Mouse (Mus musculus): ENCODE data around the gene Cab39l. TPM values are rescaled to one million over a fixed set of nuclear protein-coding genes. Genes with fewer than 3 reads are reported as not detected.

The Cab39l gene
- total RNA-seq, 4 experiments from 2014 or later = 22.7 to 31.4 (median 29.1) TPM

GRCm38 (mm10) chr14:59627823-59628222, 187.1 kb downstream of the Cab39l start:
- no peak for DNase-seq (ENCODE audit: low spot score in 2 of 2)

- no peak for DNase-seq (ENCODE audit: low spot score in 2 of 2)
Measured at GRCm38 (mm10) chr14:59629308-59629707, 188.5 kb downstream of the Cab39l start.

GRCm38 (mm10) chr14:59630096-59630495, 189.3 kb downstream of the Cab39l start:
- no peak for DNase-seq (ENCODE audit: low spot score in 2 of 2)

DNA sequence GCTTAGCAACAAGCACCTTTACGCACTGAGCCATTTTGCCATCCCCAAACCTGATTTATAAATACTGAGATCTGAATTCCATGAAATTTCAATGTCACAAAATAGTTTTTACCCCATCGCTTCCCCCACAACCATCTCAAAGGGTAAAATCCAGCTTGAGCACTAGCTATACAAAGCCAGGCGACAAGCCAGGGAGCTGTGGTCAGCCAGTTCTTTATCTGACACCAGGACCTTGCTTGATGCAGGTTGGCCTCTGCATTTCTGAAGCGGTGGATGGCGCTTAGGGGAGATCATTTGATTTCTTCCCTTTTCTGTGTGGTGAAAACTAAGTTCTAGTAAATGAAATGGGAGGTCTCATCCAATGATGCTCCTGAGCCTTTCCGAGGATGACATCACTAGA, 191.3 kb downstream of the Cab39l start:
- DNase-seq (ENCODE audit: low spot score in 2 of 2) = no peak

DNA sequence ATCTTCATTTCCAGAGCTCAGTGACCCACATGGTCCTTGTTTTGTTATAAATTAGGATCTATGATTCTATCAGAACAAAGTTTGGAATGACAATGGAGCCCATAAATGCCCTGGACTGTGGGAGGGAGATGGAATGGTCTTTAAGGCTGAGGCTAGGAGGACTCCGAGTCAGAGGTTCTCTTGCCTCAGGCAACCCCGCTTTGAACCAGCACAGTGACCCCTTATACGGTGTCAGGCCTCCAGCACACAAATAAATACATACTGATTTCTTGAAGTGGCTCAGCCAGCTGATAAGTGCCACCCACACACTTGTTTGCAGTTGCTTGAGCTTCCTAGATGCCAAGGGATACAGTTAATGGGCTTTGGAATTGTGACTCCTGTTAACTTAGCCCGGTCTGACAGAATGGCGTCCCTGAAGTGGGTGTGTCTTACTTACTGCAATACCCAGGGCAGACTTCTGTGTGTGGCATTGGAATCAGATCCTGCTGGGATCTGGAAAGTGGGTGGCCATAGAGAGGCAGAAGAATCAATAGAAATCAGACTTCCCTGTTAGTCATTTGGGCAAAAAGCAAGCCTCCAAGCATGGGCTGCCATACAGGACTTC, 192.6 kb downstream of the Cab39l start:
- DNase-seq (ENCODE audit: low spot score in 2 of 2) = no peak

GRCm38 (mm10) chr14:59633988-59634387, 193.2 kb downstream of the Cab39l start:
- DNase-seq (ENCODE audit: low spot score in 2 of 2) = no peak

Other genes with a start within 250 kb of the Cab39l start
- gene Rcbtb1, start 239.8 kb upstream of the Cab39l start, total RNA-seq (2022) = 10 to 100 TPM; 39.1 to 44.2 (median 40.2) TPM
- gene Gm6904, start 180.8 kb upstream of the Cab39l start, total RNA-seq (2022) = under 1 TPM in 1 of 4 experiments, not detected in 3; 0.81 TPM
- under 1 TPM in 1 of 4 experiments, not detected in 3; 0.28 TPM for gene Phf11a, start 143.4 kb upstream of the Cab39l start, total RNA-seq (2022)
- gene Phf11b, start 99.6 kb upstream of the Cab39l start, total RNA-seq (2022) = 1 to 10 TPM in 2 of 4 experiments, under 1 TPM in 2; 0.51 to 1.8 (median 1.0) TPM
- 1 to 10 TPM in 3 of 4 experiments, under 1 TPM in 1; 0.61 to 2.5 (median 1.6) TPM for gene Phf11d, start 75.5 kb upstream of the Cab39l start, total RNA-seq (2022)
- under 1 TPM; 0.17 to 0.60 (median 0.23) TPM for gene Phf11c, start 45.6 kb upstream of the Cab39l start, total RNA-seq (2022)
- gene Setdb2, start 88 bp upstream of the Cab39l start, total RNA-seq (2022) = 1 to 10 TPM; 5.3 to 8.1 (median 6.2) TPM
- gene Cdadc1, start 157.0 kb downstream of the Cab39l start, total RNA-seq (2022) = 10 to 100 TPM; 59.6 to 72.2 (median 64.0) TPM
- gene Shisa2, start 184.3 kb downstream of the Cab39l start, total RNA-seq (2022) = 1 to 10 TPM; 2.7 to 3.9 (median 3.3) TPM